Mouse (Mus musculus): ENCODE data around the gene Pde8b. TPM values are rescaled to one million over a fixed set of nuclear protein-coding genes. Genes with fewer than 3 reads are reported as not detected.

Pde8b gene
- total RNA-seq, 2 experiments from 2014 or later = 0.29 to 0.74 TPM

DNA sequence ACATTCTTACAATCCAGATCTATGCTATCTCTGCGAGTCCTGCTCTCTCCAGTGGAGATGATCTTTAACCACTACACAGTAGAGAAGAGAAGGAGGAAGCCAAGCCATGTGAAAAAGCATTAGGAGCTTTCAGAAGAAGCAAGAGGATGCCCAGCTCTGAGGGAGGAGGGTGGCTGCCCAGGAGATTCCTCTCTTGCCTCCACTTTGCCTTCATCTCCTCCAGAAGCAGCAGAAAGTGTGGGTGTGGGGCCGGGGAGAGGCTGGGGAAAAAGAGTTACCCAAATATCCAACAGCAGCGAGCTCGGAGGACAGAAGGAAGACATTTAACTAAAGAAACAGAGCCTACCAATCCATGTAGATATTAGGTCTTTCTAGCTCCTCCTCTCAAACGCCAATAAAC lies 164.1 kb downstream of the Pde8b start:
- no peak for ATAC-seq (replicated peaks; ENCODE audit: poor library complexity)

DNA sequence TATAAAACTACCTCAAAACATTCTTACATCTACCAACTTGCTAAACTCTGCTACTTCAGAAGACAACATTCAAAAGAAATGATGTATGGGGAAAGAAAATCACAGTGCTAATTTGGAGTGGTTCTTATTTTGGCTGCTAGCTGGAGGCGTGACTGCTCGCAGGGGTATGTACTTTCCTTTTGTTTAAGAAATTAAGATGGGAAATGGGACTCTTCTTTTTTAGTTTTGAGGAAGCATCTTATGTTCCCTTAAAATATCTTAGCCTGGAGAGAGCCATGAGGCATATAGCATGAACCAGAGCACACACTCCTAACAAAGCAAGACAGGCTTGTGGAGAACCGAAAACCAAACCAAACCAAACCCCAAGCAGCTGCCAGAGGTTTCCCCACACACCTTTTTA lies 167.5 kb downstream of the Pde8b start:
- ATAC-seq (replicated peaks; ENCODE audit: poor library complexity) = no peak

DNA sequence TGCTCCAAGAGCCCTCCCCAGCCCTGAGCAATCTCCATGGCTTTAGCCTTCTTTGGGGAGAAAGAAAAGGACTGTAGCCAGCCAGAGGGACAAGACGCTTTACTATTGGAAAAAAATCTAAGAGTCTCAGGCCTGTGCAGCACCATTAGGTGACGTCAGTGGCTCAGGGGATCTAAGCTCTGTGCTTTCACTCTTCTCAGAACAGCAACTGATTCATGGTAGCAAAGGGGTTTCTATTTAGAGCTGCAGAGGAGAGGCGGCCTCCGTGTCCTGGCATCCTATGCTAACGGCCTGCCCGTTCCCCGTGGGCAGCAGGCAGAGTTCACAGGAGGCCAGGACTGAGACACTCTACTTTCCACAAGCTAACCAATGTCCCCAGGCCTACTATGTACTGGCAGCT lies 169.1 kb downstream of the Pde8b start:
- no peak for ATAC-seq (replicated peaks; ENCODE audit: poor library complexity)

DNA sequence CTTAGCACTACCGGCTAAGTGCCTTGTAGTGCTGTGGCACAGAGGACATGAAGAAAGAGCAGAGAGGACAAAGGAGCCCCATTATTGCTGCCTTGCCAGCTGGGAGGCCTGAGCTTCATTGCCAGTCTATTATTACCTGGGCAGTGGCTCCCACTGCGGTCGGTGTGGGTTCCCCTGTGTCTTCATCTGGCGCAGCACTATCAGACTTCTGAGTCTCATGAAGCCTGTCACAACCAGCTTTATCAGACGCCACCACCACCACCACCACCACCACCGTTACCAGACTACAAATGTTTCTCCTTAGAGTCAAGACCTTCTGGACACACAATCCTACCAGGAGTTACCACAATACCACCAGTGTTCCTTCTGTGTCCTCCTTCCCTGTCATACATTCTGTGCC lies 171.6 kb downstream of the Pde8b start:
- peak; percentile 71 for ATAC-seq (replicated peaks; ENCODE audit: poor library complexity)

DNA sequence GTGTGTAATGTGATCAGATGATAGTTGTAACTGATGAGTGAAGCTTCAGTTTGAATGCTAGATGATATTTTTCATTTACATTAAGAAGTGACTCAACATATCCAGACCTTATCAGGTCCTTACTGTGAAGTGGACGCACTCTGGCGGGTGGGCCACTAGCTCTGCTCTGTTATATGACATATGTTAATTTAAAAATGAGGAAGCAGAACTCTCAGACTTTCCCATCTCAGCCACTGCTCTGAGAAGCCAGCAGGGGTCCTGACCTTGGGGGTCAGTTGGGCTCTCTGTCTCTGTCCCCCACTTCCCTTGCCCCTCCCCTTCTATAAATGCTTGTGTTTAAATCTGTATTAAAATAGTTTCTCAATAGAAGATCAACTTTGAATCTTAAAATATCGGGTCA lies 172.4 kb downstream of the Pde8b start:
- ATAC-seq (replicated peaks; ENCODE audit: poor library complexity) = peak; percentile 43

DNA sequence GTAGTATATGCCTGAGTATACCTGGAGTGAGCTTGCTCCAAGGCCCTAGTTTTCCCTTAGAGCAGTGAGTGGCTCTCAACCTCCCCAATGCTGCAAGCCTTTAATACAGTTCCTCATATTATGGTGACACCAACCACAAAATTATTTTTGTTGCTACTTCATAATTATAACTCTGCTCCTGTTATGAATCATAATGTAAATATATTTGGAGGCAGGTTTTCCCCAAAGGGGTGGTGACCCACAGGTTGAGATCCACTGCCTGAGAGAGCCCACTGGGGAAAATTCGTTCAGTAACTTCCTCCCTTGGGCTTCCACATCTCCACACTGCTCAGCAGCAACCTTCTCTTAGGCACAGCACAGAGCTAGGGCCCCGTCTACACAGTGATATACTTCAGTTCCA lies 174.0 kb downstream of the Pde8b start:
- no peak for ATAC-seq (replicated peaks; ENCODE audit: poor library complexity)

DNA sequence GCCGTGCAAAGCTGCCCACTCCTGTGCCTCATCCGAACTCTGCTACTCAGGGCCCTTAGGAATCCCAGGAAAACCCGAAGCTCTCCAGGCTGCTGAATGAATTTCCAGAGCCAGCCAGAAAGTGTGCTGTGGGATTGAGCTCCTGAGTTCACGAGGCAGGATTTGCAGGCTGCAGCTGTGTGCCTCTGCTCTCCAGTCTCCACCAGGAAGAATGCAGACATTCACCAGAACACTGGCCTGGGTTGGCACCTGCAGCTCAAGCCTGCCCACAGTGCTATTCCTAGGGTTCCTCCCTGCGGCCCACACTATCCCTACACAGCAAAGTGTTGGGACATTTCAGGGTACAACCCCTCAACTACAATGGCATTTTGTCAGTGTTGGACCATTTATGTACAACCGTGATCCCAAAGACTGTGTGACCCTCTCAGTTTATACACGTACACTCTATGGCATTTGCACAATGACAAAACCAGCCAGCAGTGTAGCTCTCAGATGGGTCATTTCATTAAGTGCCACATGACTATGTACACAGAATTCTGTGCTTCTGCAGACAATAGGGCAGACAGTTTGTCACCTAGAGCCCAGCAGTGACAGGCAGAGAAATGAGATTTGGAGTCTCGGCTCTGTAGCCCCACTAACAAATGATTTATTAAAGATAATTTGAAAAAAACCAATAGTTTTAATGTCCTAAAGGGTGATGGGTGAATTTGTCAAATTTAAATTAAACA lies 176.5 kb downstream of the Pde8b start:
- no peak for ATAC-seq (replicated peaks; ENCODE audit: poor library complexity)

DNA sequence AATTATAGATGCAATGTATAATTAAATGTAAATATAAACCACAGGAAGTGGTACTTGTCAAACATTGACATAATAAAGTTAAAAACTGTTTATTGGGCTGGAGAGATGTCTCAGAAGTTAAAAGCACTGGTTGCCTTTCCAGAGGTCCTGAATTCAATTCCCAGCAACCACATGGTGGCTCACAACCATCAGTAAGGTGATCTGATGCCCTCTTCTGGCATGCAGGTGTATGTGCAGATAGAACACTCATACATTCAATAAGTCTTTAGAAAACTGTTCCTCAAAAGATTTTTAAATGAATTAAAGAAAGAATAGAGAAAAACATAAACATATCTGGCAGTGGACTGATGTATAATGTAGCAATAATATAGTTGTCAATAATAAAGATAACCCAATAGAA lies 179.9 kb downstream of the Pde8b start:
- ATAC-seq (replicated peaks; ENCODE audit: poor library complexity) = no peak

DNA sequence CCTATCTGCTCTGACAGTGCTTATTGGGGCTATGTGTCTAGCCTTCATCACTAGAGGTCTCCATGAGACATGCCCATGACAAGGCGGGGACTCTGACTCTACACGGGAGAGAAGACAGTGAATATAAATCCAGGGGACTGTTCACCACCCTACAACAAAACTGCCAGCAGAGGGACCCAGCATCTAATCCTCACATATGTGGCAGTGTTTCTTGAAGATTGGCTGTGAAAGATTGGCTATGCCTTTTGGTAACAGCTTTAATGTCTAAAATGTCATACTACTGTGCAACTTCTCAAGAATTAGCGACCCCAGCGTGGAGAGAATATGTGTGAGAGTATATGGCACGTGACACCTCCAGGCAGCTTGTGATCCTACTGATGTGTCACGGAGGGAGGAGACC lies 182.3 kb downstream of the Pde8b start:
- peak; percentile 55 for ATAC-seq (replicated peaks; ENCODE audit: poor library complexity)

DNA sequence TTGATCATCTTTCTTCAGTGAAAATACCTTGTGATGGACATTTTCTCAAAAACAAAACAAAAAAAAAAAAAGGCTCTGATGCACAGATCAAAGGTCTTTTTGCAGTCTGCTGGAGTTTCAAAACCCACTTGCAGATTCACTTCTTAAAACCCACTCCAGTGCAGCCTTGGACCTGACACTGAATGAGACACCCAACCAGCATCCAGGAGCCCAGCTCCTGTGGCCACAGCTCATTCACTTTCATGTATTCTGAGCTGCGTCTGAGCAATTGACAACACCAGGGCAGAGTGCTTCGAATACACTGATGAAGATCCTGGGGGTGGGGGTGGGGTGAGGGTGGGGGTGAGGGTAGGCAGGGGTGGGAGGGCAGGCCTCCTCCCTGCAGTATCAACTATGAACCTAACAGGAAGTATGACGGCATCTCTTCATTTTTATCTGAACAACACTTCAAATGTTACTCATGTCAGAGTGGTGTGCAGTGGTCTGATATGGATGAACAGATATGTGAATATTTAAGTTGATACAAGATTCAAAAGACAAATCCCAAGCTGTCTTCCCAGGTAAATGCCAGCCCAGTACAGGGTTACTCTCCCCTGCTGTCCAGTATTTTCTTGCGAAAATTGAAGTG lies 186.6 kb downstream of the Pde8b start:
- ATAC-seq (replicated peaks; ENCODE audit: poor library complexity) = 0 out of 2 replicates have a peak, but pooled peaks have one; percentile 26

DNA sequence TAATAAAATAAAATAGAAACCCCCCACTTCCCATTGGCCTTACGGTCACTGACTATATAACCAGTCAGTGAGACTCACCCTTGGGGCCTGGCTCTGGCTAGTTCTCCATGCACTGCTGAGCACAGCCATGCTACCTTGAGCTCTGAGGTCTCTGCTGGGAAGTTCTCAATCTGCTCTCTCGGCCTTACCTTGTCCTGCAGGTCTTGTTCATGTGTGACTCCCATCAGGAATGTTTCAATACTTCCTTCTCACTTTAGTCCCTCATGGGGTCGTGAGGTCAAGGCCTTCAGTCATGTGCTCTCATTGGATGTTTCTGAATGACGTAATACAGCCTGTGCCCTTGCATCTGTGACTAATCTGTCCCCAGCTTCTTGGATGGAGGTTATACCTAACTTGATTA lies 191.3 kb downstream of the Pde8b start:
- ATAC-seq (replicated peaks; ENCODE audit: poor library complexity) = no peak

DNA sequence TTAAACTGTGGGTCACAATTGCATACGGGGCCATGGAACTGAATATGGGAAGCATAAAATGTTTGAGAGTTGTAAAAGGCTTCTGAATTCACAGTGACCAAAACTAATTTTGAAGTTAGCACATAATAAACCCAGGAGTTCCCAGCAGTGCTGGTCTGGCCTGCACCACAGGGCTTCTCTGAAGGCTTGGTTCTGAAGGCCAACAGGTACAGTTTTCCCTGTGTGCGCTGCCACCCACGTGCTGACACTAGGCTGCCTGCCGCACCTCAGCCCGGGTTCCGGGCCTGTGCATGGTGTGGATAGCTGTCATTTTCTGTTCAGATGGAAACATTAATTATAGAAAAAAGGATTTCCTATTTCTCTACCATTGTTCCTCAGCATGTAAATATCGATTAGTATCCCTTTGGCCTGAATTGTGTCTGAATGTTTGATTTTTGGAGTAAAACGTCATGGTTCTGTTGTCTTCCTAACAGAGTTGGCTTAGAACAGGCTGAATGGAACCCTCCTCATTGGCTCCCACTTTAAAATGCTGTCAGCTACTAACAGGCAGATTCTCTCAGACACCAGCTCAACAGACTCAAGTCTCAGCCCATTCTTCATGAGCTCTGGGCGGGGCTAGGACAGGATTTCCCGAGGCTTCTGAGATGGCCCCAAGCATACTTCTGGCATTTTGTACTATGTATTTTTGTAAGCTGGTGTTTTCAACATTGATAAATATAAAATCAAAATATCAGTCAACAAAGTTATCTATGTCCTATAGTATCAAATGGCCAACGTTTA lies 193.4 kb downstream of the Pde8b start:
- no peak for ATAC-seq (replicated peaks; ENCODE audit: poor library complexity)

DNA sequence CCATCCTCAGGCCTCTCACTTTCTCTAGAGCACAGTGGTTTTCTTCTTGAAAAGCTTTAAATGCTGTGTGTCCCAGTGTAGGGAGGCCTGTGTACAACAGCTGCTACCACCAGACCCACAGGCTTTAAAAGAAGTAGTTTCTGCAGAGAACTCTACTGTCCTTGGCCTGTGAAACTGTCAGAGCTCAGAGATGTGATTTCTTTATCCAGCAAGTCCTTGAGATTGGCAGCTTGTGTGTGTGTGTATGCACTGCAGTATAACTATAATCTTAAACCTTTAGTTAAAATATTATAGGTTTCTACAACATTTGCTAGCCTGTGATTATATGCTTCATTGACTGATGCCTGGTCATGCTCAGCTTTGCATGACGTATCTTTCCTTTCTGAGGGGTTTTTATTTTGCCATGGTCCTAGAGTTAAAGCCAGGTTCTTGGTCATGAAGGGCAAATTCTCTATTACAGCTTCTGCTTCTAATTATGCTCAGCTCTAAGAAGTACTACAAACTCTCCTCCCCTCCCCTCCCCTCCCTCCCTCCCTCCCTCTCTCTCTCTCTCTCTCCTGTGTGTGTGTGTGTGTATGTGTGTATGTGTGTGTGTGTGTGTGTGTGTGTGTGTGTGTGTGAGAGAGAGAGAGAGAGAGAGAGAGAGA lies 194.3 kb downstream of the Pde8b start:
- ATAC-seq (replicated peaks; ENCODE audit: poor library complexity) = no peak

DNA sequence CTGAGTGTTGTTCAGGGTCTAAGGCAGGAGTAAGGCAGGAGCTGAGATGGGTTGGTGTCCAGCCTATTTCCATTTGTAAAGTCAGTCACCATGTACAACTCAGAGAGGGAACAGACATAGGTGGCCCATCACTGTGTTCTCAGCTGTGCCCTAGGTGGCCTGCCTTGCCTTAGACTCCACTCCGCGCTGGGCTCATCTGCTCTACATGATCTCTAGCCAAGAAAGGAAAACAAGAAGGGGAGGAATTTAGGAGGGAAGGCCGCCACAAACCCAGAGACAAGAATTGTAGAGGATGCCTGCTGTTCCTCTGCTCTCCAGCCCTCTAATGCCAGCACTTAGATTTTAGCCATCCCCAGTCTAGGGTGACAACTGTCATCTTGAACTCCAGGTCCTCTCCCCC lies 197.7 kb downstream of the Pde8b start:
- no peak for ATAC-seq (replicated peaks; ENCODE audit: poor library complexity)

DNA sequence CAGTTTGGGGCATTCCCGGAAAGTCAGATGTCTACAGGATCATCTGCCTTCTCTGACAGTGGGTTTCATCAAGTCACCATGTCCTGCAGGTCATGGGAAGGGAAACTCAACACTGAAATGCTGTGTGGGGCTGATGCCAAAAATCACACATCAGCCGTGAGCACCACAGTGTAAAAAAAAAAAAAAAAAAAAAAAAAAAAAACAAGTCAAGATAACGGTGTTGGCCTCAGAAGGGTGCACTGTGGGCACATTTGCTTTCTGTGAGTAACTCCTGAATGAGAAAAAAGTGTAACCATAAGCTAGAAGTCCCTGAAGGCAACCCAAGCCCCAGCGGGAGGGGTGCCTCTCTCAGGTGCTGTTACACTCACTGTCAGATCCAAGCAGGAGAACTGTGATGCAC lies 199.7 kb downstream of the Pde8b start:
- ATAC-seq (replicated peaks; ENCODE audit: poor library complexity) = no peak

DNA sequence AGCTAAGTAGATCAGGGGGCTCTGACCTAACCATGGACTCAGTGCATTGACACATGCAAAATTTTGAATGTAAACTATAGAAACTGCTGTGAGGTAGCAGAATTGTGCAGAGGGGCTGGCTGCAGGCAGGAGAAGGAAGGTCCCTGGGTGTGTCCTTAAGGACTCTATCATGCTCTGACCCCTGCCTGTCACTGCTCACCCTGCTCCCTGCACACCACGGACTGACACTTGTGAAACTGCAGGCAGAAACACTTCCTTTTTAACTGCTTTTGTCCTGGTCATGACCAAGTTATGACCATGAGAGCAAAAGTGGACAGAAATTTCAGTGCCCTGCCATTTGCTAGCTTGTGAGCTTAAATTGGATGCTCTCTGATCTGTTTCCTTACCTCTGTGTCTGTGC lies 206.0 kb downstream of the Pde8b start:
- ATAC-seq (replicated peaks; ENCODE audit: poor library complexity) = peak; percentile 39; the same call in 1 of the 2 replicates

DNA sequence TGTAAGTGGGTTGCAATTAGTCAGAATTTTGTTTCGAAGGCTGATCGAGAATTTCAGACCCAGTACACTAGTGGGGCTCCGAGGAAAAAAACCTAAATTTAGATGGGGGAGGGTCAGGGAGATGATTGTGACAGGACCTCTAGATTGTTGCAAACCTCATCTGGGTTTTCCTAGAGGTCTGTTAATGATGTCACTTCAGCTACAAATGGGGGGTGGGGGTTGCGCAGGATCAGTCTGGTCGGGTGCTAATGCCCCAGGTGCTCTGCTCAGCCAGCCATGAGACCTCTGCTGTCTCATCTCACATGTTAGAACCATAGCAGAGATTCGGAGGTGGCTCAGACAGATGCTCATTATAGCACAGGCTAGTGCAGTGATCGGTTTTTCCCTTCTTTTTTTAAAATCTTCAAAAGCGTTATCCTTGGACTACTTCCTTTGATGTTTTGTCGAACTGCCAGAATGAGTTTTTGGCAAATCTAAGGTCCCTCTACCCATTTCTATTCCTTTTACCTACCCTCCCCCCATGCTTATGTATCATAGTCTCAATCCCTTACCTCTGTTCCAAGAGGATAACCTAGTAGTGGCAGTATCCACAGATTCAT lies 209.9 kb downstream of the Pde8b start:
- ATAC-seq (replicated peaks; ENCODE audit: poor library complexity) = no peak

DNA sequence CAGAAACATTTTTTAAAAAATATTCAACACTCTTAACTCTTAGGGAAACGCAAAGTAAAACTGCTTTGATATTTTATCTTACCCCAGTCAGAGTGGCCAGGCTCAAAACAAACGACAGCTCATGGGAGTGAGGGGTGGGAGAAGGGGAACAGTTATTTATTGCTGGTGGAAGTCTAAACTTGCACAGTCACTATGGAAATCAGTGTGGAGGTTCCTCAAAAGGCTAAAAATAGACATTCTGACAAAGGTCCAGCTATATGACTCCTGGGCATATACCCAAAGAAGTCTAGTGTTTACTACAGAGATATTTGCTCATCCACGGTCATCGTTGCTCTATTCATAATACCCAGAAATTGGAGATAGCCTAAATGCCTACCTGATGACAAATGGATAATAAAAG lies 211.9 kb downstream of the Pde8b start:
- ATAC-seq (replicated peaks; ENCODE audit: poor library complexity) = peak; percentile 39; the same call in 1 of the 2 replicates

DNA sequence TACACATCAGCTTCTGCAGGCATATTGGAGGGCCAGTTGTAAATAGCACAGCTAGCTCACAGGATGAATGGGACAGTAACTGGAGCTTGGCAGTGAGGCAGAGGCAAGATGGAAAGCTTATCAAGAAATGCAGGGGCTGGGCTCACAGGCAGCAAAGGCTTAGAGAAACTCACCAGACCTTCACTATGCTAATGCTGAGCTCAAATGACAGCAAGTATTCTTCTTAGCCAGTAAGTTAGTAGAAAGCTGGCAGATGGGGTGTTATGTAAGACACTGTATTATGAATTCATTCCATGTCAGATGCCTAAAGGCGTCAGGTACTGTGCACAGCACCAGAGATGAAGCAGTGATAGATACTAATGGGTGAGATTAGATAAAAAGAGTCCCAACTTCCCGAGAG lies 215.4 kb downstream of the Pde8b start:
- no peak for ATAC-seq (replicated peaks; ENCODE audit: poor library complexity)

DNA sequence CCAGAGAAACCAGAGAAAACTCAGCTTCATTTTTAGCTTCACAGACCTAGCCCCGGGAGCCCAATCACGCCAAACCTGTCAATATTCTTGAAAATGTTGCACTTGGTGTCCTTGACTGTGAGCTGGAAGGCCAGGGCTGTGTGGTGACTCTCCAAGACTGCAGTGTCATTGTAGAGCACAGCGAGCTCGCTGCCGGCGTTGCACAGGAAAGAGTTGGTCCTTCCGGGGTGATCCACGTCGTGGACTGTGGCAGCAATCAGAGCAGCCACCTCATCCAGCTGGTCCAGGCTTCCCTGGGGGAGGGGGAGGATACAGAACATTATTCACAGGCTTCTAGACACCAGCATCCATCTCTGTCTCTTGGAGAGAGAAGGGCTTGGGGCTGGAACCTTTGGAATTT lies 216.0 kb downstream of the Pde8b start:
- peak; percentile 59 for ATAC-seq (replicated peaks; ENCODE audit: poor library complexity)

DNA sequence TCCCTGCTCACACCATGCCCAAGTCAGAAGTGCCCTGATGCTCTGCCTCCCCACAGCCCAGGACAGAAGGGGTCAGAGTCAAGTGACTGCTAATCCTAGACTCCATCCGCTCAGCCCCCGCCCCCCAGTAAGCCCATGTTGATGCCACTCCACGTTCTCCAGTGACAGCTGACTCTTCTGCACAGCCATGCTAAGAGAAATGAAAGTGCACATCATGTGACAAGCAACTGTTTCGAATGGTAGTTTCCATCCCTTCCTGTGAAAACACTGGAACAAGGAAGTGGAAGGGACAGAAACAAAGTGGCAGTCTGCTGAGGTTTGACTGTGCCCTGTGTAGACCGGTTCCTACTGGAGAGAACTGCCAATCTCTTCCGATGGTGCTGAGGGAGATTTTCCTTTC lies 217.2 kb downstream of the Pde8b start:
- ATAC-seq (replicated peaks; ENCODE audit: poor library complexity) = peak; percentile 54

Measured in megakaryocyte progenitor cell, adult 5-6 weeks (primary cell).